10 mouse cellular contexts compared by ENCODE assay signal in genomic region chr6:101280811-101281218, GRCm38 (mm10).
DNase-seq lines count a peak whose midpoint lies in the region; ATAC-seq and TF ChIP-seq lines count a peak whose summit lies in the region.
"Had no signal": no experiment of that assay in that cellular context is flagged by ENCODE, and none has a peak within 500 bp of the region (broad histone marks: within the 10 kb centered on the region; RNA-seq: fewer than 3 reads in every experiment).

No protein-coding gene starts in this region.

- TF ChIP-seq CTCF in intestine, postnatal 0 days (IDR thresholded peaks at IDR 0.05; ENCODE audit: low read depth): no peak
- no peak for TF ChIP-seq CTCF in stomach, postnatal 0 days (IDR thresholded peaks at IDR 0.05; ENCODE audit: low read depth)

- H3K4me1 ChIP-seq in hindbrain, embryonic 10.5 days (replicated peaks): peaks cover 60% of the 10 kb centered on the region
- peaks cover 28% of the 10 kb centered on the region for H3K4me1 ChIP-seq in hindbrain, embryonic 13.5 days (replicated peaks)
- H3K4me1 ChIP-seq in intestine, postnatal 0 days (replicated peaks; ENCODE audit: control insufficient read depth, insufficient read depth, low read length): 0 out of 2 replicates have a peak, but pooled peaks cover 3% of the 10 kb centered on the region
- no peaks in the 10 kb centered on the region for H3K4me1 ChIP-seq in stomach, postnatal 0 days (replicated peaks; ENCODE audit: control insufficient read depth, insufficient read depth)

- no peak for DNase-seq in hindbrain, embryonic 10.5 days (ENCODE audit: low spot score)
- DNase-seq in right cerebral cortex, postnatal 4 days: peak; percentile 34
- DNase-seq in right cerebral cortex, adult 2 months (ENCODE audit: low spot score in 2 of 2): no peak
- no peak for DNase-seq in stomach, postnatal 0 days (ENCODE audit: low spot score)
- DNase-seq in liver: no peak
- DNase-seq: cerebellum, adult 9-11 months; right cerebral cortex, postnatal 25 days had no signal

- H3K27me3 ChIP-seq in hindbrain, embryonic 10.5 days (ENCODE audit: insufficient read depth, poor library complexity, severe bottlenecking): peaks cover 9% of the 10 kb centered on the region; the same call in 1 of the 2 replicates
- H3K27me3 ChIP-seq in hindbrain, embryonic 13.5 days: 0 out of 2 replicates have a peak, but pooled peaks cover 3% of the 10 kb centered on the region
- H3K27me3 ChIP-seq in intestine, postnatal 0 days (replicated peaks; ENCODE audit: control insufficient read depth, insufficient read depth, low read length): no peaks in the 10 kb centered on the region
- no peaks in the 10 kb centered on the region for H3K27me3 ChIP-seq in stomach, postnatal 0 days (ENCODE audit: control insufficient read depth, insufficient read depth, low read length)

- peak overlapping the region; percentile 45; the same call in 1 of the 2 replicates for H3K27ac ChIP-seq in hindbrain, embryonic 10.5 days
- H3K27ac ChIP-seq in hindbrain, embryonic 13.5 days: no peak overlapping the region; the same call in 1 of the 2 replicates
- H3K27ac ChIP-seq in intestine, postnatal 0 days (ENCODE audit: low read depth, low read length): no peak overlapping the region
- peak overlapping the region; percentile 25 for H3K27ac ChIP-seq in stomach, postnatal 0 days (replicated peaks)

- TF ChIP-seq EP300 in stomach, postnatal 0 days (optimal IDR thresholded peaks at IDR 0.05): no peak

- no peak overlapping the region for H3K9ac ChIP-seq in hindbrain, embryonic 13.5 days
- no peak overlapping the region for H3K9ac ChIP-seq in intestine, postnatal 0 days (ENCODE audit: low read depth, low read length)
- H3K9ac ChIP-seq in stomach, postnatal 0 days (ENCODE audit: low read length): no peak overlapping the region

- 15% methylated on average over 9 of the region's 9 CpGs for WGBS in hindbrain, embryonic 10.5 days
- 16% methylated on average over 9 of the region's 9 CpGs for WGBS in hindbrain, embryonic 13.5 days
- 62% methylated on average over 9 of the region's 9 CpGs for WGBS in intestine, postnatal 0 days
- WGBS in stomach, postnatal 0 days: 44% methylated on average over 9 of the region's 9 CpGs

- H3K9me3 ChIP-seq in hindbrain, embryonic 10.5 days: no peaks in the 10 kb centered on the region
- no peaks in the 10 kb centered on the region for H3K9me3 ChIP-seq in hindbrain, embryonic 13.5 days
- no peaks in the 10 kb centered on the region for H3K9me3 ChIP-seq in intestine, postnatal 0 days (ENCODE audit: control insufficient read depth)
- H3K9me3 ChIP-seq in stomach, postnatal 0 days (ENCODE audit: control insufficient read depth, low read length): no peaks in the 10 kb centered on the region

- ATAC-seq in hindbrain, embryonic 13.5 days (ENCODE audit: low FRiP score): no peak
- no peak for ATAC-seq in intestine, postnatal 0 days
- no peak for ATAC-seq in stomach, postnatal 0 days (ENCODE audit: low FRiP score, low TSS enrichment)
- ATAC-seq in megakaryocyte-erythroid progenitor cell, adult 5-6 weeks (replicated peaks; ENCODE audit: low FRiP score, low TSS enrichment, poor library complexity, severe bottlenecking): no peak

- no peak overlapping the region for H3K4me3 ChIP-seq in hindbrain, embryonic 10.5 days
- H3K4me3 ChIP-seq in hindbrain, embryonic 13.5 days: no peak overlapping the region
- no peak overlapping the region for H3K4me3 ChIP-seq in intestine, postnatal 0 days (ENCODE audit: low read depth, low read length)
- no peak overlapping the region for H3K4me3 ChIP-seq in stomach, postnatal 0 days (ENCODE audit: low read depth, low read length)

- H3K36me3 ChIP-seq in hindbrain, embryonic 10.5 days: no peaks in the 10 kb centered on the region
- no peaks in the 10 kb centered on the region for H3K36me3 ChIP-seq in hindbrain, embryonic 13.5 days
- no peaks in the 10 kb centered on the region for H3K36me3 ChIP-seq in intestine, postnatal 0 days (ENCODE audit: control insufficient read depth, insufficient read depth)
- no peaks in the 10 kb centered on the region for H3K36me3 ChIP-seq in stomach, postnatal 0 days (ENCODE audit: control insufficient read depth, insufficient read depth, low read length)

- no peak overlapping the region for H3K4me2 ChIP-seq in hindbrain, embryonic 13.5 days
- 0 out of 2 replicates have a peak overlapping the region, but pooled peaks have one; percentile 3 for H3K4me2 ChIP-seq in intestine, postnatal 0 days (replicated peaks; ENCODE audit: low read depth)
- H3K4me2 ChIP-seq in stomach, postnatal 0 days (replicated peaks; ENCODE audit: low read depth): peak overlapping the region; percentile 31; the same call in 1 of the 2 replicates

Comparison
In these comparisons a context has a peak if more than half of its experiments do, and no peak if none do; other contexts are left out.
1. H3K27ac ChIP-seq: peak in hindbrain, embryonic 10.5 days (single experiment) and stomach, postnatal 0 days (single experiment); none in hindbrain, embryonic 13.5 days (single experiment) and intestine, postnatal 0 days (single experiment).